Mouse (Mus musculus): ENCODE measurements around the gene Dner. TPM values are rescaled to one million over a fixed set of nuclear protein-coding genes. Genes with fewer than 3 reads are reported as not detected.

Dner gene
- polyA plus RNA-seq, 1 experiment from 2014 or later: 344 TPM

DNA sequence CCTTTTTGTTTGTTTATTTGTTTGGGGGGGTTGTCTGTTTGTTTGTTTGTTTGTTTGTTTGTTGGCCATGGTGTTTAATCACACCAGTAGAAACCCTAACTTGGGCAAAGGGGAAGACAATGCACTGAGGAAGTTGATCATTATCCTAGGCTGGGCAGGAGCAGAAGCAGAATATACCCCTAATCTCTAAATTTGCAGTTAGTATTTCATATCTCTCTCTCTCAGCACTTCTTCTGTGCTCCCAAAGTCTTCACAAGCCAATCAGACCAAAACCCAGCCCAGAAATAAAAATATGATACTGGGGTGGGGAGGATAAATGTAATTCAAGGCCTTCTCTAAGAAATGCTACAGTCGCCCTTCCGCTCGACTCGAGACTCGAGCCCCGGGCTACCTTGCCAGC lies 4.2 kb upstream of the Dner start:
- 93% methylated on average over 6 of the region's 6 CpGs for WGBS
- Histone ChIP-seq H3K36me3 (no peaks in the 10 kb centered on the region), H3K4me1 (peaks cover 11% of the 10 kb centered on the region), H3K9me3 (replicated peaks) (no peaks in the 10 kb centered on the region), H3K9ac (replicated peaks) (no peak overlapping the region), H3K27me3 (replicated peaks) (no peaks in the 10 kb centered on the region), H3K4me3 (replicated peaks) (no peak overlapping the region), H3K27ac (replicated peaks) (no peak overlapping the region), H3K4me2 (no peak overlapping the region)
- ATAC-seq (ENCODE audit: low FRiP score): no peak

DNA sequence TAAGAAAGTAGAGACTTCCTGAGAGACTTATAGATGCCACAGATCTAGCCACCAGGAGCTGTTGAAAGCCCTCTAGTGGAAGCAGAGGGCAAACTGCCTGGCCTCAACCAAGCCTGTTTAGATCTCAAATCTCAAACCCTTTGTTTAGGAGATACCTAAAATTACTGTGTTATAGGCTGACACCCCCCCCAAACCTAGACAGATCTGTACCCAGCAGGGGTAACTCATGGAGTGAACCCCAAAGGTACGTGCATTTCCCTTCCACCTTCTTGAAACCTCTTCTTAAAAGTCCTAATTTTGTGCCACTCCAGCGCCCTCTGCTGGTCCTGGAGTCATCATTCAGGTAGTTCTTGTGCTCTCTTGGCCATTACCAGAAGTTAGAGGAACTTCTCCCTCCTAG lies 1.1 kb upstream of the Dner start:
- Histone ChIP-seq H3K36me3 (no peaks in the 10 kb centered on the region), H3K9ac (replicated peaks) (no peak overlapping the region), H3K27me3 (replicated peaks) (no peaks in the 10 kb centered on the region), H3K9me3 (replicated peaks) (no peaks in the 10 kb centered on the region), H3K4me1 (peaks cover 25% of the 10 kb centered on the region), H3K4me2 (0 out of 2 replicates have a peak overlapping the region, but pooled peaks have one; percentile 26), H3K27ac (replicated peaks) (no peak overlapping the region), H3K4me3 (replicated peaks) (no peak overlapping the region)
- WGBS: 2% methylated on average over 2 of the region's 2 CpGs
- ATAC-seq (ENCODE audit: low FRiP score): no peak

DNA sequence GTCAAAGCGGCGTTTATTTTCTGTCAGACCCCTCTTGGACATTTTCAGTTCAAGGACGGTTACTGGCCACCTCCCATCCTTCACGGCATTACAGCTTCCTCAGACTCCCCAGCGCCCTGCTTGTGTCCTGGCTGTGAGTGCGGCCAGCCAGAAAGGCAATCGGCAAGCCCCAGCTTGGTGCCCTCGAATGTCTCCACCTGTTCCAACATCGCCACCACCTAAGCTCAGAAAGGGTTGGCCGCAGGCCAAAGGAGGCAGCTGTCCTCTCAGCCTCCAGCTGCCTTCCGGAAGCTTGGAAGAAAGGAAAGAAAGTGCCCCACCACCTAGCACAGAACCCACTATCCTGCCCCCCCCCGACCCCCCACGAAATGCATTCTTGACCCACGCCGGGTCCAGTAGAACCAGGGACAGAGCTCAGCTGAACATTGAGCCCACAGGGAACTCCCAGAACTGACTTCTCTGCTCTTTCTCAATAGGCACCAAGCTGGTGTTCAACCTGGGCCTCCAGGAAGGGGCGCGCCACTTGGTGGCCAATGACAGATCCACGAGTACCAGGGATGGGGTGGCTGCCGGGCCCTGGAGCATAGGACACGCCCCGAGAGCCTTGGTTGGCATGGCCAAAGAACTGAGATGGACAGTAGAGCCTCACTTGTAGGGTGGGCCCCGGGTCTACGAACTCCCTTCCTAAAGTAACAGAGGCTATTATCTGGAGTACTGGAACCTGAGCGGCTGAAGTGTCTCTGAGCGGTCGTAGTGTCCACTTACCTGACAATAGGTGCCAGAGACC lies 1.1 kb downstream of the Dner start:
- no peaks in the 10 kb centered on the region for H3K27me3 ChIP-seq (replicated peaks)
- no peaks in the 10 kb centered on the region for H3K9me3 ChIP-seq (replicated peaks)
- peak overlapping the region; percentile 86 for H3K4me2 ChIP-seq
- peaks cover 39% of the 10 kb centered on the region for H3K4me1 ChIP-seq
- peak overlapping the region; percentile 97 for H3K27ac ChIP-seq (replicated peaks)
- peak; percentile 79 for ATAC-seq (ENCODE audit: low FRiP score)
- H3K36me3 ChIP-seq: no peaks in the 10 kb centered on the region
- peak overlapping the region; percentile 92 for H3K4me3 ChIP-seq (replicated peaks)
- H3K9ac ChIP-seq (replicated peaks): peak overlapping the region; percentile 99
- 2% methylated on average over 26 of the region's 26 CpGs for WGBS

DNA sequence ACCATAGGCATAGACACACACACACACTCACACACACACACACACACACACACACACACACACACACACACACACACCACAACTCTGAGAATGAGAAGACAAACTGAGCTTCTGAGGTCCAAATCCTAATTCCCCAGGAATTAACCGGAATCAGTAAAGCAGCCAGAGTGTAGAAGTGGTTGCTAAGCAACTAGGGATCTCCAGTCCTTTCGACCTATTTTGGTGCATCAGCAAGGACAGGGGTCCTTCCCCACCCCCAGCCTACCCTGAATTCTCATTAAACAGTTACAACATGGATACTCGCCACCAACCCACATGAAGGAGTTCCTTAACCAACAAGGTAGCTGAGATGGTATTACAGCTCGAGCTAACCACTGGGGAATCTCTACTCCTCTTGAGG lies 18.1 kb downstream of the Dner start:
- peak; percentile 62; the same call in 1 of the 2 replicates for ATAC-seq (ENCODE audit: low FRiP score)
- H3K27ac ChIP-seq (replicated peaks): no peak overlapping the region
- H3K4me1 ChIP-seq: peaks cover 11% of the 10 kb centered on the region; the same call in 1 of the 2 replicates
- H3K4me3 ChIP-seq (replicated peaks): no peak overlapping the region
- no peak overlapping the region for H3K9ac ChIP-seq (replicated peaks)
- 0 out of 2 replicates have a peak, but pooled peaks cover 4% of the 10 kb centered on the region for H3K36me3 ChIP-seq
- no peaks in the 10 kb centered on the region for H3K9me3 ChIP-seq (replicated peaks)
- WGBS: 62% methylated on average over 4 of the region's 4 CpGs
- no peak overlapping the region for H3K4me2 ChIP-seq
- H3K27me3 ChIP-seq (replicated peaks): no peaks in the 10 kb centered on the region

DNA sequence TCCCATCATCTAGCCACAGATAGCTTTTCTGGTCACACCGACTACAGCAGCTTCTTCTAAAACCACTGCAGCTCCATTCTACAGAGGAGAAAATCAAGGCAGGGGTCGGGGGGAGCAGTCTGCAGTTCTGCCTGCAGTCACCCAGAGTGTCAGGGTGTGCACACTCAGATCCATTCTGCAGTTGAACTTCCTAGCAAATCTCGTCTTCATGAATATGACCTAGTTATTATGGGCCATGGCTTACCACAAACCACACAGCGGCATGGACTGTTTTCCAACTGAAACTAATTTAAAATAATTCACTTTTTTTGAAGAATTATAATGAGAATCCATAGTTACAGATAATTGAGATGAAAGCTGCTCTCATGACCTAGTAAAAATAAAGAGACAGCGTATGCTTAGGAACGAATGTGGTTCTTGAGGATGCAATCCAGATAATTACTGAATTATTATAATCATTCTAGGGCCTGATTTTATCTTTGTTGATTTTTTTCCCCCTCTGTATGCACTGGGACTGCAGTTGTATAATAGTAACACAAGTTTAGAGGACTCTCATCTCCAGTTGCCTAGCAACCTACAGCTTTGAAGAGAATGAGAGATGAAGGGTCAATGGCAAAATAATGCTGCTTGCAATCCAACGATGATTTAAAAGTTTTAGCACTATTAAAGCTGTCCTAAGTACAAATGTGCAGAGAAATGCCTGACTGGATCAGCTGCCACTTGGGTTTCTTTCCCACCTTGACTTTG lies 27.7 kb downstream of the Dner start:
- Histone ChIP-seq H3K36me3 (no peaks in the 10 kb centered on the region), H3K4me1 (peaks cover 13% of the 10 kb centered on the region; the same call in 1 of the 2 replicates), H3K4me2 (no peak overlapping the region), H3K27ac (replicated peaks) (no peak overlapping the region), H3K9ac (replicated peaks) (no peak overlapping the region), H3K27me3 (replicated peaks) (no peaks in the 10 kb centered on the region), H3K9me3 (replicated peaks) (no peaks in the 10 kb centered on the region), H3K4me3 (replicated peaks) (no peak overlapping the region)
- ATAC-seq (ENCODE audit: low FRiP score): no peak
- WGBS: 80% methylated on average over 7 of the region's 7 CpGs

DNA sequence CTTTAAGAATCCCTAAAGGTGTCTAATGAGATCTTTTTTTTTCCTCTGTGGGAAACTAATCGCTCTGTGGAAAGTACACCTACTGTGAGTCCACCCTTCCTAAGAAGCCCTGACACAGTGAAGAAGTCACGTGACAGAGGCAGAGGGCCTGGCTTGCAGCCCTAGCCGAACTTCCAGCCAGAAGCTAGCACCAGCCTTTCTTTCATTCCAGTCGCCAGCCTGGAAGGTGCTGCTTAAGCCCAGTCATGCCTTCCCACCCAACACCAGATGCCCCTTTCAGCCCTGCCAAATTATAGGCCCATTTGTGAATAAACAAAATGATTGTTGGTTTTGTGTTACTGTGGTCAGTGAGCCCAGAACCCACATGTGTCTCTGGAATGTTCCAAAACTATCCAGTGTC lies 28.4 kb downstream of the Dner start:
- no peaks in the 10 kb centered on the region for H3K9me3 ChIP-seq (replicated peaks)
- H3K4me2 ChIP-seq: no peak overlapping the region
- H3K4me3 ChIP-seq (replicated peaks): no peak overlapping the region
- no peaks in the 10 kb centered on the region for H3K36me3 ChIP-seq
- no peak overlapping the region for H3K27ac ChIP-seq (replicated peaks)
- peaks cover 13% of the 10 kb centered on the region; the same call in 1 of the 2 replicates for H3K4me1 ChIP-seq
- ATAC-seq (ENCODE audit: low FRiP score): no peak
- no peak overlapping the region for H3K9ac ChIP-seq (replicated peaks)
- 76% methylated on average over 4 of the region's 4 CpGs for WGBS
- H3K27me3 ChIP-seq (replicated peaks): no peaks in the 10 kb centered on the region

DNA sequence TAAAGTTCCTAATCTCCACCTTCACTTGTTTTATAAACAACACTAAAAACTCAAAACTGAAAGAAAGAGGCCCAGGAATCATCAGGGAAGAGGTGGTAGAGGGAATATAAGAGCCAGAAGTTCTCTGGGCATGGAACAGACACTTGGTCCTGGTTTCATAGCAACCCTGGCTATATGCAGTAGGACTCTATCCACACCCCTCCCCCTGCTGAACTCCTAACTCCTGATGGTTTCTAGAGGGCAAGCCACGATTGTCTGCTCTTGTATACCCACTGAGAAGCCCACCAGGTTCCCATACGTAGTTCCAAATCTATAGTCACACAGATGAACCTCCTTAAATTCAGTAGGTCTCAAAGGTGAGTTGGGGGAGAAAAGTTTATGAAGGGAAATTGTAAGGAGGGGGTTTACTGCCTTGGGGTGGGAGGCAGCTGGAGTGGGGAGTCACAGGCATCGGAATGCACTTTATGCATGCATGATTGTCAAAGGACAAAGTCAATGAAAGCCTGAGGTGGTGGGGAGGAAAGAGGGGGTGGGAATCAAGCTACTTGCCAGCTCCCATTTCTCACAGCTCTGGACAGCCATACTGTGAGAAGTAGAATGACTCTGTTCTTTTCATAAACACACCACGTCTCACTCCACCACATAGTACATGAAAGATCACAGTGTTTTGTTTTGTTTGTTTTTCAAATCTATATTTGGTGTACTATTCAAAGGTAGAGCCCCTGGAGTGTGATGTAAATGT lies 31.5 kb downstream of the Dner start:
- Histone ChIP-seq H3K4me2 (no peak overlapping the region), H3K9me3 (replicated peaks) (no peaks in the 10 kb centered on the region), H3K27ac (replicated peaks) (peak overlapping the region; percentile 46; the same call in 1 of the 2 replicates), H3K4me1 (peaks cover 24% of the 10 kb centered on the region), H3K4me3 (replicated peaks) (no peak overlapping the region), H3K9ac (replicated peaks) (no peak overlapping the region), H3K36me3 (no peaks in the 10 kb centered on the region), H3K27me3 (replicated peaks) (no peaks in the 10 kb centered on the region)
- ATAC-seq (ENCODE audit: low FRiP score): peak; percentile 67
- WGBS: 24% methylated on average over 4 of the region's 4 CpGs

DNA sequence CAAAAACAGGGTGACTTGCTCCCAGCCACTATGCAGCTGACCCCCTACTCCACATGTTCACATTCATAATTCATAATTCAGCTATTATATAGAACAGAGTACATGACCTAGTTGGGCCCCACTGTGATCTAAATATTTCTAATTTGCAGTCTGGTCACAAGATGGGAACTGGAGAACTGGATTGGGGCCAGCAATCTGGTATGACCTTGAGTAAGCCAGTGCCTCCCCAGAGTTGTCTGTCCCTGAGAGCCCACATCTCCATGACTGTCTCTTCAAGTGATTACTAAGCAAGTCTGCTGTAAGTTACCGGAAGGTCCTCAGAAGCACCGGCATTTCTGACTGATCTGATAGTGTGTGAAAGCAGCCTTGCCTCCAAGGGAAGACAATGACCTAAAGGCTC lies 49.2 kb downstream of the Dner start:
- H3K36me3 ChIP-seq: no peaks in the 10 kb centered on the region
- no peak overlapping the region for H3K9ac ChIP-seq (replicated peaks)
- H3K4me1 ChIP-seq: no peaks in the 10 kb centered on the region
- no peaks in the 10 kb centered on the region for H3K27me3 ChIP-seq (replicated peaks)
- no peak overlapping the region for H3K4me2 ChIP-seq
- no peak overlapping the region for H3K27ac ChIP-seq (replicated peaks)
- WGBS: 81% methylated on average over 2 of the region's 2 CpGs
- ATAC-seq (ENCODE audit: low FRiP score): no peak
- no peaks in the 10 kb centered on the region for H3K9me3 ChIP-seq (replicated peaks)
- H3K4me3 ChIP-seq (replicated peaks): no peak overlapping the region

DNA sequence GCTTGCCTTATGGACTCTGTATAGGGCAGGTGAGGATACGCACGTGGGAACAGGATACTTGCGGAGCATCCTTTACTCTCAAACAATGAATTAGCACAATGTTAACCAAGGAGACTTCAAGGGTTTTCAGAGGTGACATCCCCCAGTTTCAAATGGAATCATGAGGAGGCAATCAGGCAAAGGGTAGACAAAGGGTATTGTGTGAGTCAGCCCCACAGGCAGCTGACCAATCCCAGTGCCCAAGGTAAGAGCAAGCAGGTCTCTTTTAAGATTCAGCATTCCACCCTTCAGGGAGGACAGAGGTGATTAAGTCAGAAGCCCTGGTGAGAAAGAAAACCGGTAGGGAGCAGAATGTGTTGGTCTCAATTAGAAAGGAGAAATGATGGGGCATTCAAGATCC lies 55.6 kb downstream of the Dner start:
- no peak overlapping the region for H3K27ac ChIP-seq (replicated peaks)
- 63% methylated on average over 4 of the region's 4 CpGs for WGBS

DNA sequence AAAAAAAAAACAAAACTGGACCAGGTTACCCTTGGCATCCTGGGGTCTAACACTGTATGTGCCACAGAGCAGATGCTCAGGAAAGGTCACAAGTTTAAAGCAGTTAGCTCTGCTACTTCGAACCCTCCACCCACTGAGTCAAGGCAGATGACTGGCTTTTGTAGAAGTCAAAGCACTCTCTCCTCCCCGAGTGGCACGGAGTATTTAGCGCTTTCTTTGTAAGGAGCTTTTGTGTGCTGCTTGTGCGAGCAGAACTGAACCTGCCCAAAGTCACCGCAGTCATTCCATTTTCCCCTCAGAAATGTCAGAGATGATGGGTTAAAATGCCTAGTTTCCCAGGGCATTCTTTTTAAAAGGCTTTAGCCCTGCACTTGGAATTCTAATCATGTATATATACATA lies 59.1 kb downstream of the Dner start:
- no peak for ATAC-seq (ENCODE audit: low FRiP score)

More for the DNA sequence above, 55.6 kb downstream of the Dner start:
- H3K27me3 ChIP-seq (replicated peaks): no peaks in the 10 kb centered on the region
- no peaks in the 10 kb centered on the region for H3K9me3 ChIP-seq (replicated peaks)
- no peak overlapping the region for H3K4me2 ChIP-seq
- H3K4me3 ChIP-seq (replicated peaks): no peak overlapping the region
- peaks cover 3% of the 10 kb centered on the region; the same call in 1 of the 2 replicates for H3K36me3 ChIP-seq
- peaks cover 22% of the 10 kb centered on the region for H3K4me1 ChIP-seq
- H3K9ac ChIP-seq (replicated peaks): no peak overlapping the region
- no peak for ATAC-seq (ENCODE audit: low FRiP score)

DNA sequence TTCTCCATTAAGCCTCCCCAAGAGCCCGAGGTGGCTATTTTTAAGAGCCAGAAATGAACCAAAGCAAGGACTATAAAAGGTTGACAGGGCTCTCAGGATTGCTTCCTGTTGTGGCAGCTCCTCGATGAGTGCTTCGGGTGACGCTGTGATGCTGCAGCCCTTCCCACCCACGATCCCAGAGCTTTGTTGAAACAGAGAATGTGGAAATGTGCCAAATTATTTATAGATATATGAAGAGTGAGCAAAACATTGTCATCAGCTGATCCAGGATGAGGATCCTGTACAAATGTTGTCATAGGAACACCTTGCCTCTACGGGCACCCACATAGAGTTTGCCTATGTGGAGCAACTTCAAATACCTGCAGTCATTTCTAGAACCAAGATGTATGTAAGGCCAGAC lies 67.8 kb downstream of the Dner start:
- no peaks in the 10 kb centered on the region for H3K36me3 ChIP-seq
- 78% methylated on average over 6 of the region's 6 CpGs for WGBS

More for the DNA sequence above, 59.1 kb downstream of the Dner start:
- Histone ChIP-seq H3K9me3 (replicated peaks) (no peaks in the 10 kb centered on the region), H3K4me3 (replicated peaks) (no peak overlapping the region), H3K36me3 (peaks cover 3% of the 10 kb centered on the region; the same call in 1 of the 2 replicates), H3K9ac (replicated peaks) (no peak overlapping the region), H3K27me3 (replicated peaks) (no peaks in the 10 kb centered on the region), H3K4me1 (peaks cover 31% of the 10 kb centered on the region), H3K27ac (replicated peaks) (no peak overlapping the region), H3K4me2 (no peak overlapping the region)
- WGBS: 12% methylated on average over 6 of the region's 6 CpGs

More for the DNA sequence above, 67.8 kb downstream of the Dner start:
- Histone ChIP-seq H3K27ac (replicated peaks) (no peak overlapping the region), H3K9ac (replicated peaks) (no peak overlapping the region), H3K4me3 (replicated peaks) (no peak overlapping the region), H3K9me3 (replicated peaks) (no peaks in the 10 kb centered on the region), H3K4me2 (no peak overlapping the region), H3K4me1 (peaks cover 14% of the 10 kb centered on the region), H3K27me3 (replicated peaks) (no peaks in the 10 kb centered on the region)
- no peak for ATAC-seq (ENCODE audit: low FRiP score)
